Comparison of ENCODE assay signal across 10 mouse cellular contexts in genomic region chr8:11775889-11776288, GRCm38 (mm10). TPM values are rescaled to one million over a fixed set of nuclear protein-coding genes. Genes with fewer than 3 reads are reported as not detected.
DNase-seq lines count a peak whose midpoint lies in the region; ATAC-seq and TF ChIP-seq lines count a peak whose summit lies in the region.
"Had no signal": no experiment of that assay in that cellular context is flagged by ENCODE, and none has a peak within 500 bp of the region (broad histone marks: within the 10 kb centered on the region; RNA-seq: fewer than 3 reads in every experiment).

No protein-coding gene starts in this region.

- peak; percentile 71 for ATAC-seq in intestine, postnatal 0 days
- peak; percentile 69 for ATAC-seq in megakaryocyte progenitor cell, adult 5-6 weeks (replicated peaks; ENCODE audit: poor library complexity)

- 26% methylated on average over 7 of the region's 7 CpGs for WGBS in intestine, postnatal 0 days
- WGBS in hindbrain, embryonic 10.5 days = 79% methylated on average over 7 of the region's 7 CpGs

- peaks cover 15% of the 10 kb centered on the region; the same call in 1 of the 2 replicates for H3K4me1 ChIP-seq in intestine, postnatal 0 days (replicated peaks; ENCODE audit: control insufficient read depth, insufficient read depth, low read length)
- H3K4me1 ChIP-seq in hindbrain, embryonic 10.5 days (replicated peaks) = peaks cover 44% of the 10 kb centered on the region

- H3K9ac ChIP-seq in intestine, postnatal 0 days (ENCODE audit: low read depth, low read length) = no peak overlapping the region

- DNase-seq in cerebellum, adult 11-12 months = peak; percentile 38
- DNase-seq in cerebellum, postnatal 10 days = no peak
- no peak for DNase-seq in layer of hippocampus, adult 2 months (ENCODE audit: low spot score in 2 of 2)
- DNase-seq in layer of hippocampus, adult 11-12 months (ENCODE audit: low spot score) = no peak
- DNase-seq in neural tube, embryonic 10.5 days (ENCODE audit: extremely low spot score, low spot score) = no peak
- no peak for DNase-seq in hindbrain, embryonic 10.5 days (ENCODE audit: low spot score)
- DNase-seq: embryo, embryonic 11 days had no signal

- no peaks in the 10 kb centered on the region for H3K9me3 ChIP-seq in intestine, postnatal 0 days (ENCODE audit: control insufficient read depth)
- H3K9me3 ChIP-seq in hindbrain, embryonic 10.5 days = no peaks in the 10 kb centered on the region
- H3K9me3 ChIP-seq: limb, embryonic 13.5 days had no signal

- H3K4me2 ChIP-seq in intestine, postnatal 0 days (replicated peaks; ENCODE audit: low read depth) = no peak overlapping the region
- H3K4me2 ChIP-seq: limb, embryonic 13.5 days had no signal

- H3K36me3 ChIP-seq in intestine, postnatal 0 days (ENCODE audit: control insufficient read depth, insufficient read depth) = peaks cover 5% of the 10 kb centered on the region; the same call in 1 of the 2 replicates
- peaks cover 16% of the 10 kb centered on the region for H3K36me3 ChIP-seq in hindbrain, embryonic 10.5 days

- H3K27ac ChIP-seq in layer of hippocampus, adult 2 months = peak overlapping the region; percentile 49
- peak overlapping the region; percentile 60; the same call in 1 of the 2 replicates for H3K27ac ChIP-seq in intestine, postnatal 0 days (ENCODE audit: low read depth, low read length)
- no peak overlapping the region for H3K27ac ChIP-seq in hindbrain, embryonic 10.5 days
- H3K27ac ChIP-seq: limb, embryonic 13.5 days had no signal

- H3K4me3 ChIP-seq in layer of hippocampus, adult 2 months = no peak overlapping the region
- no peak overlapping the region for H3K4me3 ChIP-seq in intestine, postnatal 0 days (ENCODE audit: low read depth, low read length)
- H3K4me3 ChIP-seq in hindbrain, embryonic 10.5 days = no peak overlapping the region
- H3K4me3 ChIP-seq: limb, embryonic 13.5 days had no signal

- no peak for TF ChIP-seq CTCF in layer of hippocampus, adult 2 months (conservative IDR thresholded peaks at IDR 0.05)
- no peak for TF ChIP-seq CTCF in intestine, postnatal 0 days (IDR thresholded peaks at IDR 0.05; ENCODE audit: low read depth)

- H3K27me3 ChIP-seq in intestine, postnatal 0 days (replicated peaks; ENCODE audit: control insufficient read depth, insufficient read depth, low read length) = no peaks in the 10 kb centered on the region
- no peaks in the 10 kb centered on the region for H3K27me3 ChIP-seq in hindbrain, embryonic 10.5 days (ENCODE audit: insufficient read depth, poor library complexity, severe bottlenecking)
- H3K27me3 ChIP-seq: limb, embryonic 13.5 days had no signal

RNA-seq across cellular contexts. Expression of gene Arhgef7, which starts 48.4 kb away (rescaled TPM):
- 100 to 1,000 TPM; 120 to 123 TPM for total RNA-seq in layer of hippocampus, adult 2 months (2021)
- 14.5 and 14.9 TPM in 2 replicates for polyA plus RNA-seq in intestine, postnatal 0 days (2015; fragmentation: Nextera tagmentation; extraction: Ambion mirVana)
- total RNA-seq in megakaryocyte progenitor cell, adult 5-6 weeks (2015) = 26.4 and 32.3 TPM in 2 replicates
- total RNA-seq in megakaryocyte progenitor cell, adult 5-6 weeks (2017) = 20.4 and 36.0 TPM in 2 replicates
- 50.5 and 55.4 TPM in 2 replicates for polyA plus RNA-seq in hindbrain, embryonic 10.5 days (2016; fragmentation: Nextera tagmentation; extraction: Ambion mirVana)
